Mouse (Mus musculus) limb, embryonic 11.5 days (tissue): ENCODE results near the gene Ric1. TPM values are rescaled to one million over a fixed set of nuclear protein-coding genes. Genes with fewer than 3 reads are reported as not detected.
"Not testable (repeated sequence)": the region's sequence is repeated elsewhere in the genome, so short reads cannot be mapped to it uniquely, and the experiment has no call there.

ENCODE experiments used
- ATAC-seq: fragments of 200-750 bp; cut with Nextera tagmentation; 2 replicates; pipeline ENCODE4 v1.8.0; 2017; ENCODE audit warnings: low read depth; ENCODE audit not compliant: insufficient number of reproducible peaks, low FRiP score, low TSS enrichment
- DNase-seq: peaks from one replicate; pipeline ENCODE4 v3.0.0-alpha.2; 2015; ENCODE audit warnings: low spot score
- H3K27ac ChIP-seq: fragments of 300-500 bp; sonication (generic); replicated peaks from 2 replicates; pipeline ENCODE4 v1.5.1; 2014; ENCODE audit warnings: low read depth, mild to moderate bottlenecking, low read length
- H3K27me3 ChIP-seq: fragments of 300-500 bp; sonication (generic); 2 replicates; pipeline ENCODE4 v1.6.1; 2014; ENCODE audit warnings: mild to moderate bottlenecking, low read length, mixed read lengths; ENCODE audit not compliant: control insufficient read depth, insufficient read depth
- H3K36me3 ChIP-seq: fragments of 300-500 bp; sonication (generic); 2 replicates; pipeline ENCODE4 v1.6.1; 2014; ENCODE audit warnings: mild to moderate bottlenecking, low read length, moderate library complexity, mixed read lengths; ENCODE audit not compliant: control insufficient read depth, insufficient read depth
- H3K4me1 ChIP-seq: fragments of 300-500 bp; sonication (generic); 2 replicates; pipeline ENCODE4 v1.6.1; 2014; ENCODE audit warnings: low read length, mixed read lengths; ENCODE audit not compliant: control insufficient read depth, insufficient read depth
- H3K4me2 ChIP-seq: fragments of 300-500 bp; sonication (generic); 2 replicates; pipeline ENCODE4 v1.6.1; 2014; ENCODE audit warnings: low read depth, mild to moderate bottlenecking, moderate library complexity; ENCODE audit not compliant: severe bottlenecking
- H3K4me3 ChIP-seq: fragments of 300-500 bp; sonication (generic); 2 replicates; pipeline ENCODE4 v1.5.1; 2014; ENCODE audit warnings: low read depth, low read length
- H3K9ac ChIP-seq: fragments of 300-500 bp; sonication (generic); 2 replicates; pipeline ENCODE4 v1.6.1; 2014; ENCODE audit warnings: mild to moderate bottlenecking, low read length
- H3K9me3 ChIP-seq: fragments of 300-500 bp; sonication (generic); 2 replicates; pipeline ENCODE4 v1.6.1; 2016; ENCODE audit warnings: low read length; ENCODE audit not compliant: control insufficient read depth
- whole genome bisulfite sequencing: fragments of 180-500 bp; shearing (Covaris S2); extraction: QIAGEN DNeasy Blood & Tissue Kit; methylation state at CpG from one replicate; pipeline ENCODE4 v1.1.7; 2014; 5-methylcytosine and 5-hydroxymethylcytosine counted together
- polyA plus RNA-seq: library from polyadenylated mRNA; unstranded; fragments of >200 nt; fragmentation: Nextera tagmentation; extraction: Ambion mirVana; gene quantifications from 2 replicates; pipeline ENCODE4 v1.2.1, GENCODE M21; 2014

The Ric1 gene
- polyA plus RNA-seq, 1 experiment from 2014 or later, result 21.9 TPM

- H3K9ac ChIP-seq, H3K4me1 ChIP-seq, H3K27ac ChIP-seq, H3K27me3 ChIP-seq, DNase-seq, H3K4me3 ChIP-seq, H3K4me2 ChIP-seq, ATAC-seq, H3K9me3 ChIP-seq: not testable (repeated sequence)
- H3K36me3 ChIP-seq, result peaks cover 11% of the 10 kb centered on the region
- WGBS, result 79% methylated on average over 3 of the region's 3 CpGs
These were observed 71.7 kb downstream of the Ric1 start for GRCm38 (mm10) chr19:29593783-29594182.

- DNase-seq (no peak), ATAC-seq (no peak)
- Histone ChIP-seq H3K9ac (no peak overlapping the region), H3K4me1 (no peaks in the 10 kb centered on the region), H3K4me2 (no peak overlapping the region), H3K9me3 (no peaks in the 10 kb centered on the region), H3K36me3 (peaks cover 11% of the 10 kb centered on the region), H3K27me3 (no peaks in the 10 kb centered on the region), H3K27ac (no peak overlapping the region), H3K4me3 (no peak overlapping the region)
- 96% methylated on average over 3 of the region's 3 CpGs for WGBS
These were observed 74.2 kb downstream of the Ric1 start for GRCm38 (mm10) chr19:29596276-29596675.

GRCm38 (mm10) chr19:29596985-29597384 is 74.9 kb downstream of the Ric1 start:
- ATAC-seq (no peak), DNase-seq (no peak)
- H3K4me2 ChIP-seq, result no peak overlapping the region
- no peak overlapping the region for H3K4me3 ChIP-seq
- no peaks in the 10 kb centered on the region for H3K9me3 ChIP-seq
- WGBS, result 92% methylated on average over 2 of the region's 2 CpGs
- H3K27me3 ChIP-seq, result no peaks in the 10 kb centered on the region
- H3K36me3 ChIP-seq, result peaks cover 11% of the 10 kb centered on the region
- no peak overlapping the region for H3K9ac ChIP-seq
- H3K27ac ChIP-seq, result no peak overlapping the region
- no peaks in the 10 kb centered on the region for H3K4me1 ChIP-seq

GRCm38 (mm10) chr19:29598981-29599380 is 76.9 kb downstream of the Ric1 start:
- Histone ChIP-seq H3K4me1 (no peaks in the 10 kb centered on the region), H3K27ac (no peak overlapping the region), H3K9ac (no peak overlapping the region), H3K4me3 (no peak overlapping the region), H3K4me2 (no peak overlapping the region), H3K9me3 (no peaks in the 10 kb centered on the region), H3K27me3 (no peaks in the 10 kb centered on the region), H3K36me3 (peaks cover 15% of the 10 kb centered on the region)
- 96% methylated on average over 5 of the region's 5 CpGs for WGBS
- ATAC-seq (no peak), DNase-seq (no peak)

GRCm38 (mm10) chr19:29603548-29604353 is 81.7 kb downstream of the Ric1 start:
- Histone ChIP-seq H3K27ac (no peak overlapping the region), H3K36me3 (0 out of 2 replicates have a peak, but pooled peaks cover 5% of the 10 kb centered on the region), H3K4me2 (no peak overlapping the region), H3K9me3 (no peaks in the 10 kb centered on the region), H3K9ac (no peak overlapping the region), H3K27me3 (no peaks in the 10 kb centered on the region), H3K4me3 (no peak overlapping the region), H3K4me1 (no peaks in the 10 kb centered on the region)
- DNase-seq (no peak), ATAC-seq (no peak)
- 86% methylated on average over 14 of the region's 14 CpGs for WGBS

GRCm38 (mm10) chr19:29604653-29605052 is 82.6 kb downstream of the Ric1 start:
- ATAC-seq, result no peak
- H3K27ac ChIP-seq, result no peak overlapping the region
- H3K4me1 ChIP-seq, result no peaks in the 10 kb centered on the region
- no peaks in the 10 kb centered on the region for H3K9me3 ChIP-seq
- no peak for DNase-seq
- no peak overlapping the region for H3K9ac ChIP-seq
- no peaks in the 10 kb centered on the region for H3K27me3 ChIP-seq
- 0 out of 2 replicates have a peak, but pooled peaks cover 5% of the 10 kb centered on the region for H3K36me3 ChIP-seq
- H3K4me3 ChIP-seq, result no peak overlapping the region
- WGBS, result 94% methylated on average over 3 of the region's 3 CpGs
- H3K4me2 ChIP-seq, result no peak overlapping the region

GRCm38 (mm10) chr19:29607521-29607920 is 85.4 kb downstream of the Ric1 start:
- Histone ChIP-seq H3K9me3 (no peaks in the 10 kb centered on the region), H3K36me3 (peaks cover 7% of the 10 kb centered on the region; the same call in 1 of the 2 replicates), H3K4me3 (no peak overlapping the region), H3K27me3 (no peaks in the 10 kb centered on the region), H3K4me1 (no peaks in the 10 kb centered on the region), H3K27ac (no peak overlapping the region), H3K9ac (no peak overlapping the region), H3K4me2 (no peak overlapping the region)
- 93% methylated on average over 4 of the region's 4 CpGs for WGBS
- DNase-seq (no peak), ATAC-seq (no peak)

- DNase-seq (no peak), ATAC-seq (no peak)
- Histone ChIP-seq H3K36me3 (peaks cover 5% of the 10 kb centered on the region; the same call in 1 of the 2 replicates), H3K4me1 (no peaks in the 10 kb centered on the region), H3K27me3 (no peaks in the 10 kb centered on the region), H3K4me2 (no peak overlapping the region), H3K9me3 (no peaks in the 10 kb centered on the region), H3K27ac (no peak overlapping the region), H3K4me3 (no peak overlapping the region), H3K9ac (no peak overlapping the region)
- 87% methylated on average over 4 of the region's 4 CpGs for WGBS
These were observed 86.1 kb downstream of the Ric1 start for GRCm38 (mm10) chr19:29608212-29608611.
